Mouse (Mus musculus): Measurements from ENCODE around the gene Atox1.

- TF ChIP-seq CTCF (IDR thresholded peaks at IDR 0.05; ENCODE audit: extremely low read depth, insufficient read depth, low read length): no peak
- TF ChIP-seq POLR2A (IDR thresholded peaks at IDR 0.05; ENCODE audit: extremely low read depth, insufficient read depth, low read length): no peak
These were observed 12.2 kb upstream of the Atox1 start for GRCm38 (mm10) chr11:55473219-55473618.

Data from cortical plate, adult 2 months (tissue).